Mouse (Mus musculus) brain, embryonic 14.5 days (tissue): ENCODE results near the gene Anapc15.

Source experiments
- CTCF ChIP-seq: fragments of 200-500 bp; IDR thresholded peaks from 2 replicates; pipeline ENCODE4 v1.5.1; 2012; ENCODE audit warnings: inconsistent platforms, mild to moderate bottlenecking, moderate library complexity, borderline replicate concordance; ENCODE audit not compliant: insufficient read depth, insufficient read length; ENCODE audit errors: extremely low read depth
- POLR2A ChIP-seq: fragments of 200-500 bp; IDR thresholded peaks from 2 replicates; pipeline ENCODE4 v1.6.1; 2012; ENCODE audit warnings: mild to moderate bottlenecking, inconsistent platforms, borderline replicate concordance; ENCODE audit not compliant: poor library complexity, insufficient read depth, insufficient read length, severe bottlenecking; ENCODE audit errors: extremely low read depth

- TF ChIP-seq POLR2A (no peak), CTCF (no peak)
Measured at GRCm38 (mm10) chr7:101937569-101937968, 74.1 kb downstream of the Anapc15 start.
